Mouse (Mus musculus) C2C12 (cell line): ENCODE results near the gene Kirrel.

Experiments used
- CEBPB ChIP-seq: IDR thresholded peaks from one replicate; pipeline ENCODE4 v1.6.1; 2011; ENCODE audit warnings: low read depth, mild to moderate bottlenecking, control low read depth, moderate library complexity
- CTCF ChIP-seq: IDR thresholded peaks from one replicate; pipeline ENCODE4 v1.5.1; 2011; ENCODE audit not compliant: control insufficient read depth, insufficient read depth, insufficient read length
- MAX ChIP-seq: IDR thresholded peaks from one replicate; pipeline ENCODE4 v1.6.1; 2011; ENCODE audit warnings: mild to moderate bottlenecking, control low read depth
- MYOG ChIP-seq: IDR thresholded peaks from one replicate; pipeline ENCODE4 v1.6.1; 2011; ENCODE audit not compliant: control insufficient read depth, insufficient read length; ENCODE audit errors: extremely low read depth

DNA sequence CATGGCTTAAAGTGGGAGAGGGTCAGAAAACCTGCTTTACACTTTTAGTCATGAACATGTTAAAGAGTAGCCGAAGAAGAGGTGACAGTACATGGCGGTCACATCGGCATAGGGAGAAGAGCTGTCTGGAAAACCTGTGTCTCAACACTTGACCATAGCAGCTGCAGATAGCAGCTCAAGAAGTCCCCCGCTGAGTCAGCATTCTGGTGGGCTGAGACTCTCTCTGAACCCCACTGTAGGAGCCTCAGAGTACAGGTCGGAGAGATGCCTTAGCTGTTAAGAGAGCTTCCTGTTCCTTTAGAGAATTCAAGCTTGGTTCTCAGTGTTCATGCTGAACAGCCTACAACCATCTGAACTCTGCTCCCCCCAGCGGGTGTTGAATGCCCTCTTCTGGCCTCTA is 136.0 kb downstream of the Kirrel start:
- TF ChIP-seq CTCF (no peak), MYOG (no peak), MAX (no peak), CEBPB (no peak)
